Mouse (Mus musculus) bone marrow macrophage, adult 2 months (primary cell): ENCODE data around the gene Camsap3. TPM values are rescaled to one million over a fixed set of nuclear protein-coding genes. Genes with fewer than 3 reads are reported as not detected.

Experiments
- H3K27ac ChIP-seq: 2 replicates; pipeline ENCODE4 v1.5.1; 2012; ENCODE audit warnings: low read depth, low read length; ENCODE audit not compliant: insufficient read depth
- H3K4me1 ChIP-seq: 2 replicates; pipeline ENCODE4 v1.6.1; 2012; ENCODE audit warnings: low read length; ENCODE audit not compliant: control insufficient read depth, insufficient read depth
- H3K4me3 ChIP-seq: 2 replicates; pipeline ENCODE4 v1.5.1; 2012; ENCODE audit warnings: mild to moderate bottlenecking, low read length, moderate library complexity; ENCODE audit not compliant: insufficient read depth
- CTCF ChIP-seq: IDR thresholded peaks from 2 replicates; pipeline ENCODE4 v1.5.1; 2012; ENCODE audit warnings: low read depth, mild to moderate bottlenecking, low read length, moderate library complexity
- POLR2A ChIP-seq: IDR thresholded peaks from 2 replicates; pipeline ENCODE4 v1.6.1; 2012; ENCODE audit warnings: mild to moderate bottlenecking, low read depth, low read length, borderline replicate concordance
- polyA plus RNA-seq: library from polyadenylated mRNA; stranded (reverse); fragments of >200 nt; gene quantifications from 2 replicates; pipeline ENCODE4 v1.2.4, GENCODE M21; 2012; ENCODE audit not compliant: missing spikeins, insufficient read depth, insufficient read length

Gene Camsap3
- polyA plus RNA-seq, 1 experiment = 5.5 TPM

DNA sequence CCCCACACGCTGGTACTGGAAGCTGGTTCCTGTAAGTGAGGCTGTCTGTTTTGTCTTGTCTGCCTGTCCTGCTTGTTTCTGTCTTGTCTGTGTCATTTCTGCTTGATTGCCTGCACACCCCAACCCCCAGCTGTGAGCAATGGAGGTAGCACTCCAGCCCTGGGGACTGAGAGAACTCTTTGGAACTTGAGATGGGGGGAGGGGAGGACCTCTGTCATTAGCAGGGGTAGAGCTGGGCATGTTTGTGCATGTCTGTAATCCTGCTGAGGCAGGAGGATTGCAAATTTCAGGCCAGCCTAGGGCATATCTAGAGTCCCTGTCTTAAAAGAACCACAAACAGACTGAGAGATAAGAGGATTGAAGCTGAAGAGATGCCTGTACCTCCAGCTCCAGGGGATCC, 12.1 kb downstream of the Camsap3 start:
- no peak for TF ChIP-seq POLR2A
- no peak for TF ChIP-seq CTCF
- Histone ChIP-seq H3K27ac (no peak overlapping the region), H3K4me3 (no peak overlapping the region), H3K4me1 (peaks cover 12% of the 10 kb centered on the region)

DNA sequence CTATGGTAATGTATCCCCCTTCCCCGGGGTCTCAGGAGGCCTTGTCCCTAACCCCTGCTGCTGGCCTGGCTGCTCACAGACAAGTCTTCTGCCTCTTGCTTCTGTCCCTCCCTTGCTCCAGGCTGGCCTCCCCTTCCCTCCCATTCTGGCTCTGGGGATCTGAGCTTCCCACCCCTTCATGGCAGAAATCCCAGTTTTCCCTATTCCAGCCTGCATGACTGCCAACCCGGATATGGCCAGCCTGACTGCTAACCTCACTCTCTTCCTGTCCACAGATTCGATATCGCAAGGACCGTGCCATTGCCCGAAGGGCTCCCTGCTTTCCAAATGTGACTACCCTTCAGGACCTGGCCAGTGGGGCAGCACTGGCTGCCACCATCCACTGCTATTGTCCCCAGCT, 13.3 kb downstream of the Camsap3 start:
- no peak for TF ChIP-seq CTCF
- no peak for TF ChIP-seq POLR2A
- no peak overlapping the region for H3K4me3 ChIP-seq
- H3K4me1 ChIP-seq = peaks cover 7% of the 10 kb centered on the region
- H3K27ac ChIP-seq = no peak overlapping the region

DNA sequence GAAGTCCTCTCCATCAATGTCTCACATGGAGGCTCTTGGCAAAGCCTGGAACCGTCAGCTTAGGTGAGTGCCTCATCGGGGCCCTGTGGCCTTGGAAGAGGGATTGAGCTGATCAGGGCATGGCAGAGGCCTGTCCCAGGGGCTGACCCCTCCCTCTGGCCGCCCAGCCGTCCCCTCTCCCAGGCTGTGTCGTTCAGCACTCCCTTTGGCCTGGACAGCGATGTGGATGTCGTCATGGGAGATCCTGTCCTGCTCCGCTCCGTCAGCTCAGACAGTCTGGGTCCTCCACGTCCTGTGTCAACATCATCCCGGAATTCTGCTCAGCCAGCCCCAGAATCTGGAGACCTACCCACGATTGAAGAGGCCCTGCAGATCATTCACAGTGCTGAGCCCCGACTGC, 16.3 kb downstream of the Camsap3 start:
- no peak overlapping the region for H3K4me3 ChIP-seq
- TF ChIP-seq POLR2A = no peak
- no peak for TF ChIP-seq CTCF

DNA sequence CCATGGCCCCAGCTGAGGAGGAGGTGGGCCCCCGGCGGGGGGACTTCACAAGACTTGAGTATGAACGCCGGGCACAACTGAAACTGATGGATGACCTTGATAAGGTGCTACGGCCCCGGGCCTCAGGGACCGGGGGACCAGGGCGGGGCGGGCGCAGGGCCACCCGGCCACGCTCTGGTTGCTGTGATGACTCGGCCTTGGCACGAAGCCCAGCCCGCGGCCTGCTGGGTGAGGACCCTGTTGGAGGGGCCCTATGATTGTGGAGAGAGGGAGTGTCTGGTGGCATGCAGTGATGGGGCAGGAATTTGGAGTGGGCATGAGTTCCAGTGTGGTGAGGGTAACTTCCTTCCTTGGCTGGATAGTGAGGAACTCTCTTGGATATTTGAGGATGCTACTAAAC, 19.5 kb downstream of the Camsap3 start:
- Histone ChIP-seq H3K4me1 (no peaks in the 10 kb centered on the region), H3K27ac (no peak overlapping the region), H3K4me3 (no peak overlapping the region)
- TF ChIP-seq CTCF (no peak), POLR2A (no peak)

More for the DNA sequence above, 16.3 kb downstream of the Camsap3 start:
- H3K27ac ChIP-seq = no peak overlapping the region
- H3K4me1 ChIP-seq = peaks cover 7% of the 10 kb centered on the region

DNA sequence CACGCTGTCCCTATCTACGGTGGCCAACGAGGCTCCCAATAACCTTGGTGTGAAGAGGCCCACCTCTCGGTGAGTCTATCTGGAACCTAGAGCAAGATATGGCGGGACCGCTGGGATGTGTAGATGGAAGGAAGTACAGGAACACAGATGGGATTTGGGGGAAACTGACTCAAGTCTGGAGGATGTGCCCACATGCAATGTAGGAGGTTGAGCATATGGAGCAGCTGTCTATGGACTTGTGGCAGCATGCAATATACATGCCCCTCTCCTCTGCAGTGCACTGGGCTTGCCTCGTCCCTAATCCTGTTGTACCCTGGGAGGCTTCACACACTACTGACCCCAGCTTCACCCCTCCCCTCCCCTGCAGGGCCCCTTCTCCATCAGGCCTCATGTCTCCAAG, 20.7 kb downstream of the Camsap3 start:
- TF ChIP-seq POLR2A (no peak), CTCF (no peak)
- no peak overlapping the region for H3K4me3 ChIP-seq
- no peaks in the 10 kb centered on the region for H3K4me1 ChIP-seq
- no peak overlapping the region for H3K27ac ChIP-seq

DNA sequence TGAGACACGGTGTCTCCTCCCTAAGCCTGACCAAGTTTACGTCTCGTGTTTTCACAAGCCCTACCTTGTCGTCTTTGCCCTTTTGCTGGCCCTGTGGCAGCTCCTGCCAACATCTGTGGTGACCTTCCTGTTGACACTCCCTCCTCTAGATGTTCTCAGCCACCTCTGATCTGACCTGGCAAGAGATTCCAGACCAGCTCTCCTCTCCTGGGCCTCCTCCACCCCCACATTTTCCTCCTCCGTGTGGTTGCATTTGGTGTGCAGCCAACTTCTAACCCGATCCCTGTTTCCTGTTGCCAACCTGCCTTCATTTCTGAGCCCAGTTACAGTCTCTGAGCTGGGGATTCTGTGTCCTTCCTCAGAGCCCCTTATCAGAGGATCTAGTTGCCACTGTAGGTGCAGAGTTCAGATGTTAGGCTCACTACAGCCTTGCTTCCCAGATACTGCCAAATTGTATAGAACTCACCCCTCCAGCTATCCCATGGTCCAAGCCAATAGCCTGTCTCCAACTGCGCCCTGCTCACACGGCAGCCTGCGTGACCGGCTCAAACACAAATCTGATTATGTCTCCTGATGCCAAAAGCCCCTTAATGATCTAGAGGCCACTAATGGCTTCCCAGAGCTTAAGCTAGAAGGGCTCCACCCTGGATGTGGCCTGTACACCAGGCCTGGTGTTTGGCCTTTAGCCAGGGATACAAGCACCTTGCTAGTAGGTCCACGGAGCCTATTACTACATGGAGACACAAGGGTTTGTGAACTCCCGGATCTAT, 22.1 kb downstream of the Camsap3 start:
- Histone ChIP-seq H3K4me1 (no peaks in the 10 kb centered on the region), H3K27ac (no peak overlapping the region), H3K4me3 (no peak overlapping the region)
- TF ChIP-seq CTCF = no peak
- no peak for TF ChIP-seq POLR2A

DNA sequence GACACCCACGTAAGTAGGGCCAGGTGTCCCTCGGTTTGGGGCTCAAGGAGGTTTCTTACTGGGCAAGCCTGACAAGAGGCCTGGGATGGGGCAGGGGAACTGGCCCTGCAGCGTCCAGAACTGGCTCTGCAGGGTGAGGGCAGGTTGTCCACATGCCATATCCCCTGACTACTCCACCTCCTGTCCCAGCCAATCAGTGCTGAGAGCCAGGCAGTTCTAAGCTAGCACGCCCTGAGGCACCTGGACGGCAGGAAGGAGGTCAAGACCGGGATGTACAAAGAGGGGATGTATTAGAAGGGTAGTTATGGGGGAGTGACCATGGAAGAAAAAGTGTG, 22.7 kb downstream of the Camsap3 start:
- no peaks in the 10 kb centered on the region for H3K4me1 ChIP-seq
- TF ChIP-seq CTCF = no peak
- TF ChIP-seq POLR2A = no peak
- no peak overlapping the region for H3K4me3 ChIP-seq
- no peak overlapping the region for H3K27ac ChIP-seq

DNA sequence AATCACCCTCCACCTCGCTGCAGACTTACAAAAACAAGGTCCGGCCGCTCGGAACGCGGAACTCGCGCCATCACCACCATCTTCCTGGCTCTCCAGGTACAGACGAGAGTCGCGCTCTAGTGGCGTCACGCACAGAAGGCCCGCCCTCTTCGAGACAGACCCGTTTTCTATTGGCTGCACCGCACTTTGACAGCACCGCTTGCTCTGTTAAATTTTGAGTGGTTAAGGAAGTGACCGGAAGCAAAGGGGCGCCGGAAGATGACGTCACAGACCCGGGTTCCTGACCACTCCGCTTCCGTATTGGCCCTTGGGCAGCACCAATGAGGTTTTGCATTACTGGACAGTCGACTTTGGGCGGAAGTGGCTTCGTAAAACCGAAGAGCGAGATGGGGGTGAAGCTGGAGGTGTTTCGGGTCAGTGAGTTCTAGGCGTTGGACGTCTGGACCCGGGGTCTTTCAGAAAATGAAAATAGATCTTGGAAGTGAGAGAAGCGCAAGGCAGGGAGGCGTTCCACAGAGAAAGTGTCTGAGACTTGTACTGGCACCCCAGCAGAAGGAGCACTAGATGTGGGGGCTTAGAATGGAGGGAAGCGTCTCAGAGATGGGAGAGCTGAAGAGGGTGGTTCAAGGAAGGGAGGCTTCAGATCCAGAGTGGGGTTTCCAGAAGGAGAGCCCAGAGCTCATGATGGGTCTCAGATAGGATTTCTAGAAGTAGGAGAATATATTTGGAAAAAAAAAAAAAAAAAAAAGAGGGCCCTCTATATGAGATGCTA, 34.3 kb downstream of the Camsap3 start, which contains the start of the genes Xab2 and Pet100:
TSS of gene Xab2 (minus strand) at position 118 of the 772 bp plus-strand sequence.
TSS of gene Pet100 (plus strand) at position 350 of the 772 bp plus-strand sequence.
- peaks cover 4% of the 10 kb centered on the region; the same call in 1 of the 2 replicates for H3K4me1 ChIP-seq
- H3K4me3 ChIP-seq = peak within 1 kb of the TSS; percentile 82
- TF ChIP-seq POLR2A (0 out of 2 replicates have a peak, but pooled peaks have one; percentile 28), CTCF (no peak)
- H3K27ac ChIP-seq = no peak within 1 kb of the TSS

DNA sequence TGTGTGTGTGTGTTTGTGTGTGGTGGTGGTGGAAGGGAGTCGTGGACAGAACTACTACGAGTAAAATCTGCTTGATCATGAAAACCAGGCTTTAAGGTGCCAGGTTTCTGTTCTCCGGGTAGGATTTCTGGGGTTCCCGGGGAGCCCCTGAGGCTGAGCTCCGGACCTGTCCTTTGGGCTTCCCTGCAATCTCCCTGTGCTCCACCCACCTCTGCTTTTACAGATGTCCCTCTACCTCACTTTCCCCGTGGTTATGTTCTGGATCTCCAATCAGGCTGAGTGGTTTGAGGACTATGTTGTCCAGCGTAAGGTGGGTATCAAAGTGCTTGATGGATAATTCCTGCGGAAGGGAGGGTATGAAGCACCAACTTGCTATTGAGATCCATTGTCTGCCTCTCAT, 35.0 kb downstream of the Camsap3 start:
- no peak overlapping the region for H3K27ac ChIP-seq
- peak overlapping the region; percentile 81 for H3K4me3 ChIP-seq
- H3K4me1 ChIP-seq = peaks cover 4% of the 10 kb centered on the region; the same call in 1 of the 2 replicates
- TF ChIP-seq POLR2A = no peak
- TF ChIP-seq CTCF = no peak

DNA sequence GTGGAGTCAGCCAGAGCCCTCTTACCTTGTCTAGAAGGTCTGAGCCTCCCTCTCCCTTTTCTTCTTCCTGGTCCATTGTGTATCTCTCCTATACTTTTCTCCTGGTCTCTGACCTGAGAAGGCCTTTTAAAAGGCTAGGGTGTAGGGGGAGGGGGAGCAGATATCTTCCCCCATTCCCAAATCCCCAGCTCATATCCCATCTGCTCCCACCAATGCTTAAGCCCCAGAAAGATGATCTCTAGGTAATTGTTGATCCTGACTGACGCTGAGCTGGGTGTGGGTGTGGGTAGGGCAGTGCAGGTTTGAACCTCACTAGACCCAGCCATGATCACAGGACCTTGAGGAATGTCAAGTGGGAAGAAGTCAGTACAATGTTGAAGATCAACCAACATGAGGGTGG, 38.4 kb downstream of the Camsap3 start, which contains the start of gene Pcp2:
TSS of gene Pcp2 (minus strand) at position 101 of the 400 bp plus-strand sequence.
- TF ChIP-seq POLR2A = no peak
- TF ChIP-seq CTCF = no peak
- Histone ChIP-seq H3K4me3 (no peak within 1 kb of the TSS), H3K4me1 (peaks cover 5% of the 10 kb centered on the region), H3K27ac (no peak within 1 kb of the TSS)
